Comparison of ENCODE assay signal across 8 mouse cellular contexts in the genomic region with DNA sequence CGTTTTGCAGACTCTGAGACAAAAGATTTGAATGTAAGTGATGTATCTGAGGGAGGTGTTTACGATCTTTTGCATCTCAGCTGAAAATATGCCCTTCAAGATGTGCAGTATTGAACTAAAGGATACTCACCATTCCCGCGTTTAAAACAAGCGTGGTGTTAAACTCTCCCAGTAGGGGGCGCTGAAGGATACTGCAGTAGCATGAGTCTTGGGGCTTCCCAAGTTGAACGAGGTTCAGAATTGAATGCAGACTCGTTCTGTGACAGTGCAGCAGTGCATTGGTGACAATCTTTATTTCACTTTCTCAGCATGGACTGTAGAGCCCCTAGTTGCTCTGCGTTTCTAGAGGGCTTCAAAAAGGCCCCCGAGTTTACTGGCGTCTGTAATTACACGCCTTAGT. TPM values are rescaled to one million over a fixed set of nuclear protein-coding genes. Genes with fewer than 3 reads are reported as not detected.
DNase-seq lines count a peak whose midpoint lies in the region; ATAC-seq and TF ChIP-seq lines count a peak whose summit lies in the region.

No protein-coding gene starts in this region.

- peak; percentile 60; the same call in 1 of the 2 replicates for TF ChIP-seq CTCF in cortical plate, adult 2 months (IDR thresholded peaks at IDR 0.05; ENCODE audit: extremely low read depth, insufficient read depth, low read length)
- TF ChIP-seq CTCF in hindbrain, postnatal 0 days (IDR thresholded peaks at IDR 0.05; ENCODE audit: low read depth): peak; percentile 86
- TF ChIP-seq CTCF in testis, adult 2 months (IDR thresholded peaks at IDR 0.05; ENCODE audit: control insufficient read depth, insufficient read depth, insufficient replicate concordance, low read depth, low read length): peak; percentile 34; the same call in 1 of the 2 replicates

- peak; percentile 85 for DNase-seq in hindbrain, embryonic 11.5 days (ENCODE audit: low spot score)
- peak; percentile 77 for DNase-seq in ZHBTc4 (ENCODE audit: low read depth, low spot score)
- DNase-seq in hindbrain, postnatal 0 days (ENCODE audit: low spot score): peak; percentile 90
- DNase-seq in left cerebral cortex, adult 18-20 months (ENCODE audit: low spot score in 2 of 2): peak; percentile 62 to 80
- peak; percentile 93 for DNase-seq in midbrain, embryonic 11.5 days (ENCODE audit: low spot score, missing footprints)

- no peaks in the 10 kb centered on the region for H3K36me3 ChIP-seq in hindbrain, embryonic 11.5 days (ENCODE audit: control insufficient read depth, insufficient read depth, low read length)
- H3K36me3 ChIP-seq in hindbrain, embryonic 13.5 days: no peaks in the 10 kb centered on the region
- no peaks in the 10 kb centered on the region for H3K36me3 ChIP-seq in hindbrain, postnatal 0 days (ENCODE audit: insufficient read depth, low read length)
- H3K36me3 ChIP-seq in midbrain, embryonic 11.5 days (ENCODE audit: control insufficient read depth, insufficient read depth, low read length): no peaks in the 10 kb centered on the region
- no peaks in the 10 kb centered on the region for H3K36me3 ChIP-seq in testis, adult 2 months (ENCODE audit: control insufficient read depth, insufficient read depth, low read length)

- peak; percentile 31; the same call in 1 of the 2 replicates for ATAC-seq in hindbrain, embryonic 11.5 days (ENCODE audit: low FRiP score)
- no peak for ATAC-seq in hindbrain, embryonic 13.5 days (ENCODE audit: low FRiP score)
- peak; percentile 67; the same call in 1 of the 2 replicates for ATAC-seq in hindbrain, postnatal 0 days
- ATAC-seq in midbrain, embryonic 11.5 days (ENCODE audit: low FRiP score): peak; percentile 52; the same call in 1 of the 2 replicates

- no peak overlapping the region for H3K4me3 ChIP-seq in hindbrain, embryonic 11.5 days (ENCODE audit: low read depth, low read length)
- H3K4me3 ChIP-seq in hindbrain, embryonic 13.5 days: no peak overlapping the region
- H3K4me3 ChIP-seq in cortical plate, adult 2 months (ENCODE audit: insufficient read depth, low read length): no peak overlapping the region
- H3K4me3 ChIP-seq in hindbrain, postnatal 0 days (ENCODE audit: low read length): no peak overlapping the region
- H3K4me3 ChIP-seq in midbrain, embryonic 11.5 days (ENCODE audit: low read depth, low read length): no peak overlapping the region
- no peak overlapping the region for H3K4me3 ChIP-seq in testis, adult 2 months (ENCODE audit: control insufficient read depth, low read depth, low read length)

- no peaks in the 10 kb centered on the region for H3K27me3 ChIP-seq in hindbrain, embryonic 11.5 days (ENCODE audit: control insufficient read depth, insufficient read depth, low read length)
- H3K27me3 ChIP-seq in hindbrain, embryonic 13.5 days: 0 out of 2 replicates have a peak, but pooled peaks cover 3% of the 10 kb centered on the region
- no peaks in the 10 kb centered on the region for H3K27me3 ChIP-seq in hindbrain, postnatal 0 days (ENCODE audit: insufficient read depth, low read length)
- no peaks in the 10 kb centered on the region for H3K27me3 ChIP-seq in midbrain, embryonic 11.5 days (ENCODE audit: control insufficient read depth, insufficient read depth, low read length)
- no peaks in the 10 kb centered on the region for H3K27me3 ChIP-seq in testis, adult 2 months (ENCODE audit: control insufficient read depth, insufficient read depth, low read length)

- 23% methylated on average over 12 of the region's 12 CpGs for WGBS in hindbrain, embryonic 11.5 days
- 22% methylated on average over 12 of the region's 12 CpGs for WGBS in hindbrain, embryonic 13.5 days
- 23% methylated on average over 12 of the region's 12 CpGs for WGBS in hindbrain, postnatal 0 days
- WGBS in midbrain, embryonic 11.5 days: 25% methylated on average over 12 of the region's 12 CpGs

- H3K9me3 ChIP-seq in hindbrain, embryonic 11.5 days (ENCODE audit: control insufficient read depth, low read length): no peaks in the 10 kb centered on the region
- H3K9me3 ChIP-seq in hindbrain, embryonic 13.5 days: no peaks in the 10 kb centered on the region
- no peaks in the 10 kb centered on the region for H3K9me3 ChIP-seq in hindbrain, postnatal 0 days (ENCODE audit: low read length)
- no peaks in the 10 kb centered on the region for H3K9me3 ChIP-seq in midbrain, embryonic 11.5 days (ENCODE audit: control insufficient read depth, low read length)

- no peaks in the 10 kb centered on the region for H3K4me1 ChIP-seq in hindbrain, embryonic 11.5 days (replicated peaks; ENCODE audit: control insufficient read depth, insufficient read depth, low read length)
- H3K4me1 ChIP-seq in hindbrain, embryonic 13.5 days (replicated peaks): peaks cover 8% of the 10 kb centered on the region
- H3K4me1 ChIP-seq in cortical plate, adult 2 months (ENCODE audit: control insufficient read depth, insufficient read depth, low read length): no peaks in the 10 kb centered on the region; the same call in 1 of the 2 replicates
- H3K4me1 ChIP-seq in hindbrain, postnatal 0 days (ENCODE audit: insufficient read depth, low read length): peaks cover 4% of the 10 kb centered on the region; the same call in 1 of the 2 replicates
- H3K4me1 ChIP-seq in midbrain, embryonic 11.5 days (ENCODE audit: control insufficient read depth, insufficient read depth, low read length): no peaks in the 10 kb centered on the region
- H3K4me1 ChIP-seq in testis, adult 2 months (ENCODE audit: control insufficient read depth, insufficient read depth, low read length): peaks cover 4% of the 10 kb centered on the region; the same call in 1 of the 2 replicates

- H3K27ac ChIP-seq in hindbrain, embryonic 11.5 days (ENCODE audit: low read depth, low read length): no peak overlapping the region
- no peak overlapping the region for H3K27ac ChIP-seq in hindbrain, embryonic 13.5 days
- H3K27ac ChIP-seq in cortical plate, adult 2 months (ENCODE audit: insufficient read depth, low read length): no peak overlapping the region
- no peak overlapping the region for H3K27ac ChIP-seq in hindbrain, postnatal 0 days
- H3K27ac ChIP-seq in midbrain, embryonic 11.5 days (ENCODE audit: low read depth, low read length): no peak overlapping the region
- H3K27ac ChIP-seq in testis, adult 2 months (ENCODE audit: control insufficient read depth, insufficient read depth, low read depth, low read length): no peak overlapping the region

- no peak overlapping the region for H3K9ac ChIP-seq in hindbrain, embryonic 11.5 days (ENCODE audit: low read depth, low read length)
- H3K9ac ChIP-seq in hindbrain, embryonic 13.5 days: no peak overlapping the region
- H3K9ac ChIP-seq in hindbrain, postnatal 0 days (replicated peaks; ENCODE audit: low read length): no peak overlapping the region
- no peak overlapping the region for H3K9ac ChIP-seq in midbrain, embryonic 11.5 days (ENCODE audit: low read length)

- no peak overlapping the region for H3K4me2 ChIP-seq in hindbrain, embryonic 11.5 days (replicated peaks; ENCODE audit: low read depth, low read length)
- H3K4me2 ChIP-seq in hindbrain, embryonic 13.5 days: no peak overlapping the region
- H3K4me2 ChIP-seq in hindbrain, postnatal 0 days (ENCODE audit: low read depth, low read length): no peak overlapping the region
- H3K4me2 ChIP-seq in midbrain, embryonic 11.5 days: no peak overlapping the region

- no peak for TF ChIP-seq POLR2A in cortical plate, adult 2 months (IDR thresholded peaks at IDR 0.05; ENCODE audit: extremely low read depth, insufficient read depth, low read length)
- TF ChIP-seq POLR2A in testis, adult 2 months (IDR thresholded peaks at IDR 0.05; ENCODE audit: control insufficient read depth, low read depth, low read length): no peak

RNA-seq across cellular contexts. Expression of a gene that starts 40.4 kb away (rescaled TPM):
- 27.1 and 27.8 TPM in 2 replicates for polyA plus RNA-seq in hindbrain, embryonic 11.5 days (2014; fragmentation: Nextera tagmentation; extraction: Ambion mirVana)
- polyA plus RNA-seq in hindbrain, embryonic 13.5 days (2015; fragmentation: Nextera tagmentation; extraction: Ambion mirVana): 30.6 and 30.8 TPM in 2 replicates
- 16.0 and 17.1 TPM in 2 replicates for polyA plus RNA-seq in cortical plate, adult 2 months (2012; rRNA removed)
- total RNA-seq in hindbrain, postnatal 0 days (2014; rRNA removed): 14.0 and 14.7 TPM in 2 replicates
- polyA plus RNA-seq in hindbrain, postnatal 0 days (2015; fragmentation: Nextera tagmentation; extraction: Ambion mirVana): 29.4 and 29.5 TPM in 2 replicates
- total RNA-seq in left cerebral cortex, adult 18-20 months (2021): 10 to 100 TPM; 35.8 to 37.5 TPM
- 24.5 and 24.6 TPM in 2 replicates for polyA plus RNA-seq in midbrain, embryonic 11.5 days (2014; fragmentation: Nextera tagmentation; extraction: Ambion mirVana)
- 3.7 and 4.7 TPM in 2 replicates for polyA plus RNA-seq in testis, adult 2 months (2012; rRNA removed)

Comparison
In these comparisons a context has a peak if more than half of its experiments do, and no peak if none do; other contexts are left out.
1. CTCF ChIP-seq: peak in every context shown above with its lines; median percentile 86 in hindbrain, postnatal 0 days; 60 in cortical plate, adult 2 months; 34 in testis, adult 2 months.